ENCODE assay signal across 8 mouse cellular contexts in genomic region chr19:47882151-47882881, GRCm38 (mm10). TPM values are rescaled to one million over a fixed set of nuclear protein-coding genes. Genes with fewer than 3 reads are reported as not detected.
DNase-seq lines count a peak whose midpoint lies in the region; ATAC-seq lines count a peak whose summit lies in the region.

No protein-coding gene starts in this region.

- H3K4me2 ChIP-seq in limb, embryonic 13.5 days (replicated peaks): no peak overlapping the region

- no peaks in the 10 kb centered on the region for H3K27me3 ChIP-seq in limb, embryonic 13.5 days

- H3K4me1 ChIP-seq in limb, embryonic 13.5 days: peaks cover 41% of the 10 kb centered on the region

- H3K27ac ChIP-seq in limb, embryonic 13.5 days: no peak overlapping the region

- no peaks in the 10 kb centered on the region for H3K9me3 ChIP-seq in limb, embryonic 13.5 days

- no peak overlapping the region for H3K4me3 ChIP-seq in limb, embryonic 13.5 days

- WGBS in limb, embryonic 13.5 days: 21% methylated on average over 11 of the region's 11 CpGs

- DNase-seq in urinary bladder, adult 18-20 months (ENCODE audit: low spot score in 2 of 2): peak; percentile 53 to 73
- DNase-seq in urinary bladder, postnatal 10 days (ENCODE audit: low spot score): no peak
- DNase-seq in embryo, embryonic 11 days: peak; percentile 88
- peak; percentile 72 to 78 for DNase-seq in gastrocnemius, postnatal 4 days (ENCODE audit: low spot score in 2 of 2)
- DNase-seq in kidney, adult 8-10 months: peak; percentile 45 to 76
- peak; percentile 62 to 73 for DNase-seq in spleen, postnatal 14 days (ENCODE audit: low spot score in 2 of 2)

- no peaks in the 10 kb centered on the region for H3K36me3 ChIP-seq in limb, embryonic 13.5 days

- H3K9ac ChIP-seq in limb, embryonic 13.5 days: no peak overlapping the region

- ATAC-seq in limb, embryonic 13.5 days (ENCODE audit: low FRiP score, low read depth): peak; percentile 64; the same call in 1 of the 2 replicates
- ATAC-seq in monocyte, adult 5-6 weeks (replicated peaks; ENCODE audit: insufficient number of reproducible peaks, low FRiP score, low TSS enrichment, poor library complexity, severe bottlenecking): peak; percentile 92

RNA-seq across cellular contexts. Expression of gene Gsto2, which starts 17.0 kb away (rescaled TPM):
- 1 to 10 TPM; 1.3 to 1.9 TPM for total RNA-seq in gastrocnemius, postnatal 4 days (2021)
- polyA plus RNA-seq in limb, embryonic 13.5 days (2015; fragmentation: Nextera tagmentation; extraction: Ambion mirVana): 1.3 and 1.7 TPM in 2 replicates
- 0.43 TPM in 1 of 3 replicates, not detected in the others for total RNA-seq in monocyte, adult 5-6 weeks (2017)

RNA-seq across cellular contexts. Expression of gene Gsto1, which starts 27.5 kb away (rescaled TPM):
- total RNA-seq in gastrocnemius, postnatal 4 days (2021): 10 to 100 TPM; 30.0 to 34.3 TPM
- 177 and 181 TPM in 2 replicates for polyA plus RNA-seq in limb, embryonic 13.5 days (2015; fragmentation: Nextera tagmentation; extraction: Ambion mirVana)
- 50.9 to 119 TPM (median 77.1 TPM) in 3 replicates for total RNA-seq in monocyte, adult 5-6 weeks (2017)

RNA-seq across cellular contexts. Expression of gene Cfap43, which starts 36.8 kb away (rescaled TPM):
- under 1 TPM in 1 of 2 experiments, not detected in 1; 0.32 TPM for total RNA-seq in gastrocnemius, postnatal 4 days (2021)
- 0.08 and 0.09 TPM in 2 replicates for polyA plus RNA-seq in limb, embryonic 13.5 days (2015; fragmentation: Nextera tagmentation; extraction: Ambion mirVana)
- total RNA-seq in monocyte, adult 5-6 weeks (2017): 0.19 to 1.3 TPM (median 0.19 TPM) in 3 replicates

RNA-seq across cellular contexts. Expression of gene Itprip, which starts 36.8 kb away (rescaled TPM):
- total RNA-seq in gastrocnemius, postnatal 4 days (2021): 1 to 10 TPM; 2.9 to 4.3 TPM
- polyA plus RNA-seq in limb, embryonic 13.5 days (2015; fragmentation: Nextera tagmentation; extraction: Ambion mirVana): 24.3 and 26.6 TPM in 2 replicates
- total RNA-seq in monocyte, adult 5-6 weeks (2017): 27.6 to 28.1 TPM (median 28.1 TPM) in 3 replicates

RNA-seq across cellular contexts. Expression of gene Cfap58, which starts 55.2 kb away (rescaled TPM):
- total RNA-seq in gastrocnemius, postnatal 4 days (2021): not detected
- 0.05 TPM in 1 of 2 replicates, not detected in the other for polyA plus RNA-seq in limb, embryonic 13.5 days (2015; fragmentation: Nextera tagmentation; extraction: Ambion mirVana)
- not detected in 3 replicates for total RNA-seq in monocyte, adult 5-6 weeks (2017)
